Mouse (Mus musculus) CH12.LX (cell line): ENCODE results near the gene Best1. TPM values are rescaled to one million over a fixed set of nuclear protein-coding genes. Genes with fewer than 3 reads are reported as not detected.
A peak's percentile ranks its signal among the peaks of the same experiment; 100 is the strongest.

ENCODE experiments used
- DNase-seq: peaks from one replicate; pipeline ENCODE4 v3.0.0-alpha.2; 2013; ENCODE audit errors: extremely low read depth
- H3K27ac ChIP-seq: 2 replicates; pipeline ENCODE4 v1.5.1; 2012; ENCODE audit warnings: low read depth, mild to moderate bottlenecking, control low read depth, moderate library complexity; ENCODE audit not compliant: insufficient read depth
- H3K27me3 ChIP-seq: replicated peaks from 2 replicates; pipeline ENCODE3; 2012; ENCODE audit warnings: inconsistent platforms
- H3K36me3 ChIP-seq, 2 experiments: replicated peaks in 1 of 2; 2 replicates each; pipeline versions ENCODE3 to v1.6.1; 2012; ENCODE audit warnings: inconsistent platforms in 1 of 2, low read length in 1 of 2, mild to moderate bottlenecking in 1 of 2, mixed read lengths in 1 of 2, moderate library complexity in 1 of 2; ENCODE audit not compliant: control insufficient read depth in 1 of 2, insufficient read depth in 1 of 2
- H3K4me1 ChIP-seq, 2 experiments: 2 replicates each; pipeline ENCODE4 v1.6.1; 2012; ENCODE audit warnings: inconsistent platforms in 1 of 2, moderate library complexity in 1 of 2; ENCODE audit not compliant: insufficient read depth in 2 of 2, control insufficient read depth in 1 of 2
- H3K4me2 ChIP-seq: 2 replicates; pipeline ENCODE4 v1.6.1; 2012; ENCODE audit warnings: low read depth, mild to moderate bottlenecking, control low read depth; ENCODE audit not compliant: poor library complexity, insufficient read depth, severe bottlenecking
- H3K4me3 ChIP-seq, 3 experiments: fragments of 150-350 bp in 1 of 3; sonication (generic) in 1 of 3; replicated peaks in 1 of 3; 2 replicates each; pipeline versions ENCODE3 to v1.5.1; 2011 to 2012; ENCODE audit warnings: low read depth in 2 of 3, low read length in 2 of 3, mild to moderate bottlenecking in 2 of 3, moderate library complexity in 2 of 3, control low read depth in 1 of 3, improper control_type of control experiment in 1 of 3, inconsistent platforms in 1 of 3, mixed read lengths in 1 of 3; ENCODE audit not compliant: poor library complexity in 1 of 3
- H3K79me2 ChIP-seq: replicated peaks from 2 replicates; pipeline ENCODE4 v1.6.1; 2012; ENCODE audit warnings: mild to moderate bottlenecking, moderate library complexity; ENCODE audit not compliant: control insufficient read depth, poor library complexity, insufficient read depth, severe bottlenecking; ENCODE audit errors: extremely low read depth
- H3K9ac ChIP-seq: 2 replicates; pipeline ENCODE4 v1.6.1; 2012; ENCODE audit warnings: low read depth, mild to moderate bottlenecking, control low read depth, moderate library complexity; ENCODE audit not compliant: insufficient read depth
- H3K9me3 ChIP-seq: replicated peaks from 2 replicates; pipeline ENCODE3; 2012; ENCODE audit warnings: low read length, inconsistent platforms, mixed read lengths
- BHLHE40 ChIP-seq: IDR thresholded peaks from 2 replicates; pipeline ENCODE4 v1.6.1; 2011; ENCODE audit warnings: mild to moderate bottlenecking, low read depth, low read length, improper control_type of control experiment
- CHD1 ChIP-seq: IDR thresholded peaks from 2 replicates; pipeline ENCODE4 v1.6.1; 2012; ENCODE audit warnings: low read depth, low read length, improper control_type of control experiment, inconsistent platforms
- CHD2 ChIP-seq: IDR thresholded peaks from 2 replicates; pipeline ENCODE4 v1.6.1; 2011; ENCODE audit warnings: low read length, improper control_type of control experiment
- CTCF ChIP-seq, 2 experiments: IDR thresholded peaks in 1 of 2; conservative IDR thresholded peaks in 1 of 2; 2 replicates each; pipeline ENCODE4 v1.5.1; 2011 to 2012; ENCODE audit warnings: low read depth in 2 of 2, low read length in 2 of 2, improper control_type of control experiment in 1 of 2, inconsistent platforms in 1 of 2, mild to moderate bottlenecking in 1 of 2, moderate library complexity in 1 of 2
- E2F4 ChIP-seq: IDR thresholded peaks from 2 replicates; pipeline ENCODE4 v1.6.1; 2011; ENCODE audit warnings: low read depth, low read length, improper control_type of control experiment; ENCODE audit not compliant: insufficient replicate concordance
- ELF1 ChIP-seq: IDR thresholded peaks from 2 replicates; pipeline ENCODE4 v1.6.1; 2014; ENCODE audit warnings: low read depth, mild to moderate bottlenecking, inconsistent platforms, low read length, improper control_type of control experiment
- EP300 ChIP-seq: IDR thresholded peaks from 2 replicates; pipeline ENCODE4 v1.6.1; 2011; ENCODE audit warnings: low read length, improper control_type of control experiment
- ETS1 ChIP-seq: conservative IDR thresholded peaks from 2 replicates; pipeline ENCODE4 v1.6.1; 2012; ENCODE audit warnings: low read depth, mild to moderate bottlenecking, inconsistent platforms, low read length, improper control_type of control experiment, moderate library complexity
- GABPA ChIP-seq: IDR thresholded peaks from 2 replicates; pipeline ENCODE4 v1.6.1; 2012; ENCODE audit warnings: low read depth, low read length, improper control_type of control experiment, inconsistent platforms; ENCODE audit not compliant: insufficient replicate concordance
- HCFC1 ChIP-seq: IDR thresholded peaks from 2 replicates; pipeline ENCODE4 v1.6.1; 2012; ENCODE audit warnings: low read depth, mild to moderate bottlenecking, inconsistent platforms, low read length, improper control_type of control experiment
- IRF4 ChIP-seq: IDR thresholded peaks from 2 replicates; pipeline ENCODE4 v1.6.1; 2014; ENCODE audit warnings: low read depth, mild to moderate bottlenecking, inconsistent platforms, low read length, improper control_type of control experiment
- JUND ChIP-seq: conservative IDR thresholded peaks from 2 replicates; pipeline ENCODE4 v1.6.1; 2011; ENCODE audit warnings: low read depth, low read length, improper control_type of control experiment
- KAT2A ChIP-seq: IDR thresholded peaks from 2 replicates; pipeline ENCODE4 v1.6.1; 2012; ENCODE audit warnings: low read length, improper control_type of control experiment, inconsistent platforms; ENCODE audit not compliant: insufficient replicate concordance
- MAFK ChIP-seq: IDR thresholded peaks from 2 replicates; pipeline ENCODE4 v1.6.1; 2011; ENCODE audit warnings: low read length, improper control_type of control experiment; ENCODE audit not compliant: insufficient replicate concordance
- MAX ChIP-seq: IDR thresholded peaks from 2 replicates; pipeline ENCODE4 v1.6.1; 2011; ENCODE audit warnings: low read length, improper control_type of control experiment
- MAZ ChIP-seq: IDR thresholded peaks from 2 replicates; pipeline ENCODE4 v1.6.1; 2012; ENCODE audit warnings: low read depth, mild to moderate bottlenecking, inconsistent platforms, low read length, improper control_type of control experiment, moderate library complexity
- MEF2A ChIP-seq: IDR thresholded peaks from 2 replicates; pipeline ENCODE4 v1.6.1; 2014; ENCODE audit warnings: low read depth, mild to moderate bottlenecking, inconsistent platforms, low read length, improper control_type of control experiment, borderline replicate concordance
- MXI1 ChIP-seq: IDR thresholded peaks from 2 replicates; pipeline ENCODE4 v1.6.1; 2011; ENCODE audit warnings: mild to moderate bottlenecking, low read depth, low read length, improper control_type of control experiment
- MYC ChIP-seq: IDR thresholded peaks from 2 replicates; pipeline ENCODE4 v1.6.1; 2011; ENCODE audit warnings: low read depth, mild to moderate bottlenecking, improper control_type of control experiment, low read length
- NELFE ChIP-seq: IDR thresholded peaks from 2 replicates; pipeline ENCODE4 v1.6.1; 2011; ENCODE audit warnings: low read depth, low read length, improper control_type of control experiment
- PAX5 ChIP-seq: IDR thresholded peaks from 2 replicates; pipeline ENCODE4 v1.6.1; 2012; ENCODE audit warnings: low read length, inconsistent platforms, mixed read lengths
- POLR2A ChIP-seq: IDR thresholded peaks from 2 replicates; pipeline ENCODE4 v1.6.1; 2011; ENCODE audit warnings: low read depth, mild to moderate bottlenecking, improper control_type of control experiment, low read length
- POLR2AphosphoS2 ChIP-seq: IDR thresholded peaks from 2 replicates; pipeline ENCODE4 v1.6.1; 2011; ENCODE audit warnings: low read depth, low read length, improper control_type of control experiment
- RAD21 ChIP-seq: IDR thresholded peaks from 2 replicates; pipeline ENCODE4 v1.6.1; 2011; ENCODE audit warnings: low read depth, mild to moderate bottlenecking, low read length, improper control_type of control experiment, moderate library complexity
- RCOR1 ChIP-seq: conservative IDR thresholded peaks from 2 replicates; pipeline ENCODE4 v1.6.1; 2012; ENCODE audit warnings: low read depth, mild to moderate bottlenecking, inconsistent platforms, low read length, improper control_type of control experiment
- SIN3A ChIP-seq: IDR thresholded peaks from 2 replicates; pipeline ENCODE4 v1.6.1; 2012; ENCODE audit warnings: low read length, improper control_type of control experiment, inconsistent platforms
- TBP ChIP-seq: conservative IDR thresholded peaks from 2 replicates; pipeline ENCODE4 v1.6.1; 2011; ENCODE audit warnings: low read depth, low read length, improper control_type of control experiment
- TCF12 ChIP-seq: IDR thresholded peaks from 2 replicates; pipeline ENCODE4 v1.6.1; 2014; ENCODE audit warnings: low read depth, mild to moderate bottlenecking, inconsistent platforms, low read length, improper control_type of control experiment
- UBTF ChIP-seq: IDR thresholded peaks from 2 replicates; pipeline ENCODE4 v1.6.1; 2012; ENCODE audit warnings: low read depth, mild to moderate bottlenecking, inconsistent platforms, low read length, improper control_type of control experiment, moderate library complexity
- USF1 ChIP-seq: IDR thresholded peaks from 2 replicates; pipeline ENCODE4 v1.6.1; 2014; ENCODE audit warnings: low read depth, mild to moderate bottlenecking, inconsistent platforms, low read length, improper control_type of control experiment
- USF2 ChIP-seq: conservative IDR thresholded peaks from 2 replicates; pipeline ENCODE4 v1.6.1; 2011; ENCODE audit warnings: low read depth, low read length, improper control_type of control experiment
- ZKSCAN1 ChIP-seq: IDR thresholded peaks from 2 replicates; pipeline ENCODE4 v1.6.1; 2012; ENCODE audit warnings: low read depth, inconsistent platforms, low read length, improper control_type of control experiment, borderline replicate concordance
- ZMIZ1 ChIP-seq: IDR thresholded peaks from 2 replicates; pipeline ENCODE4 v1.6.1; 2012; ENCODE audit warnings: low read depth, mild to moderate bottlenecking, inconsistent platforms, low read length, improper control_type of control experiment
- ZNF384 ChIP-seq: IDR thresholded peaks from 2 replicates; pipeline ENCODE4 v1.6.1; 2012; ENCODE audit warnings: low read depth, low read length, improper control_type of control experiment, inconsistent platforms
- dilution Hi-C: fragments of 300-500 bp; cut with MboI; formaldehyde crosslinking; loops from 2 replicates; pipeline ENCODE4 v1.14.3; 2020; ENCODE audit warnings: low sequenced_read_pairs; ENCODE audit not compliant: extremely low pct_unique_long_range_greater_than_20kb, extremely low pct_ligation_motif_present
- in situ Hi-C: fragments of 300-500 bp; cut with MboI; formaldehyde crosslinking; loops from 3 replicates; pipeline ENCODE4 v1.14.3; 2019; ENCODE audit warnings: low sequenced_read_pairs, low pct_ligation_motif_present, low pct_unique_long_range_greater_than_20kb, mixed read lengths
- polyA plus RNA-seq: library from polyadenylated mRNA; unstranded; fragments of >175 nt; gene quantifications from 2 replicates; pipeline ENCODE4 v1.2.1, GENCODE M21; 2012; ENCODE audit warnings: low read depth; ENCODE audit not compliant: insufficient read length
- total RNA-seq, 2 experiments: library from RNA; depleted of rRNA; stranded (reverse); fragments of 300-350 nt in 1 of 2; fragments of >200 nt in 1 of 2; gene quantifications; 2 replicates each; pipeline ENCODE4 v1.2.3; 2012 to 2014

Gene Best1
- total and polyA plus RNA-seq, 3 experiments: 0.13 TPM; not detected in 2

- no peaks in the 10 kb centered on the region for H3K79me2 ChIP-seq
- in situ Hi-C loops (no loop called here), dilution Hi-C loops (no loop called here)
- TF ChIP-seq MXI1 (no peak), EP300 (peak; percentile 87), ZMIZ1 (no peak), MYC (peak; percentile 69; the same call in 1 of the 2 replicates), MEF2A (peak; percentile 96), E2F4 (no peak), ETS1 (peak; percentile 93), MAX (peak; percentile 76), MAFK (peak; percentile 81), HCFC1 (no peak), CHD1 (no peak), RAD21 (no peak), CHD2 (peak; percentile 70), KAT2A (0 out of 2 replicates have a peak, but pooled peaks have one; percentile 45), SIN3A (peak; percentile 85), MAZ (peak; percentile 67; the same call in 1 of the 2 replicates), GABPA (no peak), RCOR1 (0 out of 2 replicates have a peak, but pooled peaks have one; percentile 66), ZKSCAN1 (no peak), TBP (no peak), USF1 (peak; percentile 51; the same call in 1 of the 2 replicates), POLR2AphosphoS2 (no peak), NELFE (0 out of 2 replicates have a peak, but pooled peaks have one; percentile 20), IRF4 (peak; percentile 66), PAX5 (no peak), BHLHE40 (peak; percentile 99), JUND (peak; percentile 42; the same call in 1 of the 2 replicates), UBTF (no peak), CTCF (conservative IDR thresholded peaks at IDR 0.05 in 1 of 2, IDR thresholded peaks at IDR 0.05 in 1 of 2; ENCODE audit: low read depth in 2 of 2, low read length in 2 of 2) (no peak), POLR2A (no peak), ZNF384 (no peak), ELF1 (peak; percentile 54; the same call in 1 of the 2 replicates), USF2 (no peak), TCF12 (peak; percentile 92)
- H3K4me2 ChIP-seq: peak overlapping the region; percentile 85
- no peak overlapping the region for H3K4me3 ChIP-seq
- no peaks in the 10 kb centered on the region for H3K27me3 ChIP-seq
- H3K9ac ChIP-seq: peak overlapping the region; percentile 50
- peaks cover 27 to 79% of the 10 kb centered on the region in 2 experiments for H3K4me1 ChIP-seq
- peak; percentile 96 for DNase-seq
- H3K9me3 ChIP-seq: no peaks in the 10 kb centered on the region
- no peaks in the 10 kb centered on the region for H3K36me3 ChIP-seq
- H3K27ac ChIP-seq: 0 out of 2 replicates have a peak overlapping the region, but pooled peaks have one; percentile 54
Observed at GRCm38 (mm10) chr19:9936579-9936978, 64.9 kb downstream of the Best1 start.
